ENCODE assay signal across 8 mouse cellular contexts in genomic region chr7:67217025-67217424, GRCm38 (mm10). TPM values are rescaled to one million over a fixed set of nuclear protein-coding genes. Genes with fewer than 3 reads are reported as not detected.
DNase-seq lines count a peak whose midpoint lies in the region; ATAC-seq and TF ChIP-seq lines count a peak whose summit lies in the region.

No protein-coding gene starts in this region.

- ATAC-seq in heart, embryonic 12.5 days (ENCODE audit: insufficient number of reproducible peaks, low FRiP score), result no peak
- no peak for ATAC-seq in limb, embryonic 11.5 days (ENCODE audit: insufficient number of reproducible peaks, low FRiP score, low TSS enrichment, low read depth)
- peak; percentile 59; the same call in 1 of the 2 replicates for ATAC-seq in neutrophil, adult 5-6 weeks (ENCODE audit: extremely low read depth, insufficient number of reproducible peaks, low FRiP score, poor library complexity, severe bottlenecking)

- no peaks in the 10 kb centered on the region for H3K36me3 ChIP-seq in heart, adult 2 months (ENCODE audit: control insufficient read depth, insufficient read depth, low read length)
- no peaks in the 10 kb centered on the region for H3K36me3 ChIP-seq in heart, embryonic 12.5 days
- no peaks in the 10 kb centered on the region for H3K36me3 ChIP-seq in limb, embryonic 11.5 days (ENCODE audit: control insufficient read depth, insufficient read depth, low read length)

- 0 out of 2 replicates have a peak, but pooled peaks have one; percentile 31 for TF ChIP-seq EP300 in heart, adult 2 months (IDR thresholded peaks at IDR 0.05; ENCODE audit: insufficient read depth, low read depth, low read length)

- DNase-seq in heart, adult 2 months, result peak; percentile 57 to 84
- peak; percentile 67 for DNase-seq in CD4-positive helper T cell, adult 2 months (ENCODE audit: low read depth, low spot score)
- DNase-seq in ZHBTc4 (ENCODE audit: low read depth, low spot score), result peak; percentile 50
- DNase-seq in limb, embryonic 11.5 days (ENCODE audit: low spot score), result peak; percentile 76
- DNase-seq in urinary bladder, adult 18-20 months (ENCODE audit: low spot score in 2 of 2), result peak; percentile 27 to 45

- H3K9me3 ChIP-seq in heart, embryonic 12.5 days (replicated peaks), result no peaks in the 10 kb centered on the region
- no peaks in the 10 kb centered on the region for H3K9me3 ChIP-seq in limb, embryonic 11.5 days (ENCODE audit: control insufficient read depth, low read length)

- H3K79me2 ChIP-seq in heart, adult 2 months (replicated peaks; ENCODE audit: control insufficient read depth, insufficient read depth, low read length), result no peaks in the 10 kb centered on the region

- no peaks in the 10 kb centered on the region for H3K27me3 ChIP-seq in heart, adult 2 months (ENCODE audit: control insufficient read depth, insufficient read depth, low read length)
- no peaks in the 10 kb centered on the region for H3K27me3 ChIP-seq in heart, embryonic 12.5 days (replicated peaks)
- no peaks in the 10 kb centered on the region for H3K27me3 ChIP-seq in limb, embryonic 11.5 days (ENCODE audit: control insufficient read depth, insufficient read depth, low read length)

- peak; percentile 92 for TF ChIP-seq CTCF in heart, adult 2 months (IDR thresholded peaks at IDR 0.05)
- TF ChIP-seq CTCF in embryonic fibroblast, embryonic 13.5 days (IDR thresholded peaks at IDR 0.05; ENCODE audit: borderline replicate concordance, insufficient read depth, low read length), result peak; percentile 87

- H3K4me2 ChIP-seq in heart, embryonic 12.5 days, result no peak overlapping the region
- H3K4me2 ChIP-seq in limb, embryonic 11.5 days (ENCODE audit: low read depth, severe bottlenecking), result no peak overlapping the region

- TF ChIP-seq POLR2A in heart, adult 2 months (IDR thresholded peaks at IDR 0.05; ENCODE audit: insufficient read depth, low read depth, low read length), result no peak
- no peak for TF ChIP-seq POLR2A in embryonic fibroblast, embryonic 13.5 days (IDR thresholded peaks at IDR 0.05; ENCODE audit: low read depth, low read length)

- no peak overlapping the region for H3K9ac ChIP-seq in heart, adult 2 months (ENCODE audit: low read depth, low read length)
- H3K9ac ChIP-seq in heart, embryonic 12.5 days, result no peak overlapping the region
- H3K9ac ChIP-seq in limb, embryonic 11.5 days (ENCODE audit: low read length), result no peak overlapping the region

- WGBS in heart, adult 2 months, result 81% methylated on average over 3 of the region's 3 CpGs
- WGBS in heart, embryonic 12.5 days, result 73% methylated on average over 3 of the region's 3 CpGs
- 82% methylated on average over 3 of the region's 3 CpGs for WGBS in limb, embryonic 11.5 days

- H3K4me3 ChIP-seq in heart, adult 2 months, result no peak overlapping the region
- H3K4me3 ChIP-seq in heart, embryonic 12.5 days, result no peak overlapping the region
- H3K4me3 ChIP-seq in embryonic fibroblast, embryonic 13.5 days (ENCODE audit: insufficient read depth, low read length), result no peak overlapping the region
- no peak overlapping the region for H3K4me3 ChIP-seq in limb, embryonic 11.5 days (ENCODE audit: low read depth, low read length)

- H3K27ac ChIP-seq in heart, adult 2 months, result no peak overlapping the region
- H3K27ac ChIP-seq in heart, embryonic 12.5 days (ENCODE audit: poor library complexity, severe bottlenecking), result no peak overlapping the region
- H3K27ac ChIP-seq in embryonic fibroblast, embryonic 13.5 days (ENCODE audit: insufficient read depth, low read length), result no peak overlapping the region
- H3K27ac ChIP-seq in limb, embryonic 11.5 days (replicated peaks; ENCODE audit: low read depth, low read length), result no peak overlapping the region

- H3K4me1 ChIP-seq in heart, adult 2 months (ENCODE audit: control insufficient read depth, insufficient read depth, low read length), result peaks cover 4% of the 10 kb centered on the region
- peaks cover 18% of the 10 kb centered on the region for H3K4me1 ChIP-seq in heart, embryonic 12.5 days (replicated peaks)
- no peaks in the 10 kb centered on the region; the same call in 1 of the 2 replicates for H3K4me1 ChIP-seq in embryonic fibroblast, embryonic 13.5 days (ENCODE audit: control insufficient read depth, insufficient read depth, low read length)
- no peaks in the 10 kb centered on the region for H3K4me1 ChIP-seq in limb, embryonic 11.5 days (ENCODE audit: control insufficient read depth, insufficient read depth, low read length)

- intact Hi-C loops in heart, adult 2 months (cut with DNase I), result loop anchor here (1.0 kb wide), 1 partner anchor 414 kb away; no protein-coding TSS in a partner anchor

RNA-seq across cellular contexts. Expression of gene Lysmd4, which starts 5.3 kb away (rescaled TPM):
- 10 to 100 TPM; 17.3 to 18.2 TPM for total RNA-seq in heart, adult 2 months (2021)
- 14.6 and 30.7 TPM in 2 replicates for polyA plus RNA-seq in heart, adult 2 months (2012; rRNA removed)
- 13.9 and 14.9 TPM in 2 replicates for polyA plus RNA-seq in heart, embryonic 12.5 days (2016; fragmentation: Nextera tagmentation; extraction: Ambion mirVana)
- polyA plus RNA-seq in embryonic fibroblast, embryonic 13.5 days (2011; ENCODE audit: insufficient read length, low read depth, missing spikeins), result 6.7 and 10.6 TPM in 2 replicates
- 10.8 and 11.6 TPM in 2 replicates for polyA plus RNA-seq in limb, embryonic 11.5 days (2014; fragmentation: Nextera tagmentation; extraction: Ambion mirVana)
- 3.0 and 4.4 TPM in 2 replicates for total RNA-seq in neutrophil, adult 5-6 weeks (2017)
